Mouse (Mus musculus) embryo, embryonic 10.5 days (tissue): ENCODE measurements at regions not wholly inside any gene's neighbourhood (a gene's known extent, or its start where the extent isn't known, plus 50 kb on each side); places are given as distances from the start of the nearest gene placed in this dataset.
"Not testable (repeated sequence)": the region's sequence is repeated elsewhere in the genome, so short reads cannot be mapped to it uniquely, and the experiment has no call there.

Experiments
- DNase-seq: peaks from one replicate; pipeline ENCODE4 v3.0.0-alpha.2; 2015; ENCODE audit warnings: low spot score

- DNase-seq: peak; percentile 27
Measured at GRCm38 (mm10) chr14:104410730-104411129, 57.1 kb downstream of the Pou4f1 start.

- DNase-seq: peak; percentile 35
Measured at GRCm38 (mm10) chr14:104410292-104410691, 57.5 kb downstream of the Pou4f1 start.

DNA sequence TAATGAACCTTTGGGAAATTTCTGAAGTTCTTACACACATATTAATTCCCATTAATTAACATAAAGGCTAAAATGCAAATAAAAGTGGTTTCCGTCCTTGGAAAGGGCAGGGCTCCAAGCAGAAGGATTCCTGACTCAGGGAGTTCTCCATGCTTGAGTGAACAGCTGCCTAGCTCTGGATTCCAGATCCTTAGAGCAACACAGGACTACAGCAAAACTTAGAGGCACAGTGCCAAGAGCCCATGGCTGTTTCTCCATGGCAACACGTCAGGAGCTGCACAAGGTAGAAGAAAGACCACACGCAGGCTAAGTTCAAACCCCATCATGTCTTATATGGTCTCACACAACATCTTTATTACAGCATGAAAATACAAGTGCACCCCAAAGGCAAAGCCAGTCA is 61.7 kb downstream of the Pou4f1 start:
- no peak for DNase-seq

DNA sequence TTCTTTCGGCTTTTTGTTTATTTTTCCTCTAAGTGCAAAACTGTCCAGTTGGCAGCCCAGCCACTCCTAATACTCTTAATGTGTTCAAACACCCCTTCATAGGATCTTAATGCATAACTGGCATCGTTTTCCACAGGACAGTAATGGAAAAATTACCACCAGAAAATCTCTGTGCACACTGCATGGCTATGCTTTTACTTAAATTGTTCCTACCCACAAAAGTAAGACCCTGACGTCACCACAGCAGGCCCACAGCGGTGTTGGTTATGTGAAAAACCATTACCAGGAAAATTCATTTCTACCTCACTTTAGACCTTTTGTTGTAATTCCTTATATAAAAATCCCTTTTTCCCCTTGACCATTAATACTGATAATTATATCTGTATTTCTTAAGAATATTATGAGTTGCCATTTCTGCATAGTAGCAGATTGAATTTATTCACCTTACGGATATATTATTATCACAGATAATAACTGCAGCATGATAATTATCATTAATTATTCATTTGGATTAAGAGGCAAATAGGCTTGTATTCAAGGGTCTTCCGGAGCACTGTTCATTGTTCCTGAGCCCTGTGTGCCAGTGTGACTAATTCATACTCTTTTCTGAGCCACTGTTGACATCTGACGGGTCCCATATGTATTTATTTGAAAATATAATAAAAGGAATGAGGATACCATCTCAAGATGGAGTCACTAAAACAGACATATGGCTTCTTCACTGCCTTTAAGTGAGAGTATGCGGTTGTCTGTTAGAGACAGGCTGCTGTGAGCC is 78.3 kb downstream of the Pou4f1 start:
- DNase-seq: no peak

- DNase-seq: no peak
Measured at GRCm38 (mm10) chr14:104388879-104389278, 78.9 kb downstream of the Pou4f1 start.

- no peak for DNase-seq
Measured at GRCm38 (mm10) chr14:104380986-104381385, 86.8 kb downstream of the Pou4f1 start.

DNA sequence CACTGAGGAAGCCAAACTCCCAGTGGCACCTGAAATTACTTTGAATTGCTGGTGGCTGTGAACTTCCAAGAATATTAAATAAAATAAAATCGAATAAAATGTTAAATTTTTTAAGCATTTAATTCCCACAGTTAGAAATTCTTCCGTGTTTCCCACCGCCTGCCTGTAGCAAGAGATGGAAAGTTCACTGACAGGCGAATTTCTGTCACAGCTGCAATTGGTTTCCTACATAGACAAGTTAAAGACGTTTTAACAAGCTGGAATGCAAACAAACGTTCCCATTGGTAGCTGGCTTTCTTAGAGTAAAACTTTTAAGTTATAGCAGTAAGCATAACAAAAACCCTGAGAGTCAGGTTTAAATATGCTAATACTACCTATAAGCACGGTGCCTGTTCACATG is 95.0 kb downstream of the Pou4f1 start:
- DNase-seq: no peak

- DNase-seq: no peak
Measured at GRCm38 (mm10) chr14:104356636-104357035, 111.2 kb downstream of the Pou4f1 start.

GRCm38 (mm10) chr14:104336783-104337182 is 131.0 kb downstream of the Pou4f1 start:
- DNase-seq: not testable (repeated sequence)

DNA sequence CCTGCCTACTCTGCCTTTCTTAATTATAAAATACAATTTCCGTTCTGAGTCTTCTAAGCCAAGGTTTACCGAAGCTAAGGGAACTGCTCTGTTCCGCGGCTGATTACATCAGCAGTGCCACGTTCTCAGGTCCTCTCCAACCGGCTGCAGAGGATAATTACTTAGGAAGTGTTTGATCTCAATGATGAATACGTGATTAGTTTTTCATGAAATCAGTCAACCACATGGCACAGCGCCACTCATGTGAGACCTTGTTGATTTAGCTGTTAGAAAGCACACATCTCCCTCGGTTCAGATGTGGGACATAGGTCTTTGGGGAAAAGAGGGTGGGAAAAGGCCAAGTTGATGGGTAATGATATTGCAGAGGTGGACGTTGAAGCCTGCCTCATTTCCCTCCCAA is 141.7 kb downstream of the Pou4f1 start:
- DNase-seq: peak; percentile 7

DNA sequence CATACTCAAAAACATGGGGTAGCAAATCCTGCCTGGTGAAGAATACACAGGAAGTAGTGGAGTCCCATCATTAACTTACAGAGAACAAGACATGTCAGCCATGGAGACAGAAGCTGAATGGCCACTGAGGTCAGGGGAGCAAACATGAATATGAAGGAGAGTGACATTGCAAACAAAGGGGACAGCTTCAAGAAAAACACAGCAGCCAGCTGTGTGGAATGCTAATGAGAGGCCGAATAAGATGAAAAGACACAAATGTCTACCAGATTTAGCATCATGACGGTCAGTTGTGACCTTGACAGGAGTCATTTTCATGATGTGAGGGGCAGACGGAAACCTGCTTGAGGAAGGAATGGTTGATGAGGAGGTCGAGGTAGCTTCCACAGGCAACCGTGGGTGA is 167.7 kb downstream of the Pou4f1 start:
- DNase-seq: peak; percentile 15

- peak; percentile 30 for DNase-seq
Measured at GRCm38 (mm10) chr14:104298312-104298711, 169.5 kb downstream of the Pou4f1 start.

- peak; percentile 53 for DNase-seq
Measured at GRCm38 (mm10) chr14:104297316-104298311, 170.2 kb downstream of the Pou4f1 start.

DNA sequence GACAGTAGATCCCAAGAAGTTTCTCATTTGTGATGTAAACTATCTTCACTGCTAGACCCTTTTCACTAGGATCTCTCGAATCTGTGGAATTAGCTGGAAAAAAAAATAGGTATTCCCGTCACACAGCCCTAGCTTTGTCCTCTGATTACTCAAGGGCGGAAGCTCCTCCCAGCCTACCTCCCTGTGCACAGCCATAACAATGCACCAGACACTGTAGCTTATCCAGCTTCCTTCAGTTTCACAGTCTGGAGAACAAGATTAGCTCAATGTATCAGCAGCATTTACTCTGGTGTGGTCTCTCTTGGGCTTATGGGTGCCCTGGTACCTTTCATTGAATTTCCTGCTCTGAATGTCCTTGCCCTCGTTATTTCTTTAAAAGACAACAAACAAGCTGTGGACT is 174.0 kb downstream of the Pou4f1 start:
- no peak for DNase-seq

GRCm38 (mm10) chr14:104293147-104293546 is 174.7 kb downstream of the Pou4f1 start:
- no peak for DNase-seq

DNA sequence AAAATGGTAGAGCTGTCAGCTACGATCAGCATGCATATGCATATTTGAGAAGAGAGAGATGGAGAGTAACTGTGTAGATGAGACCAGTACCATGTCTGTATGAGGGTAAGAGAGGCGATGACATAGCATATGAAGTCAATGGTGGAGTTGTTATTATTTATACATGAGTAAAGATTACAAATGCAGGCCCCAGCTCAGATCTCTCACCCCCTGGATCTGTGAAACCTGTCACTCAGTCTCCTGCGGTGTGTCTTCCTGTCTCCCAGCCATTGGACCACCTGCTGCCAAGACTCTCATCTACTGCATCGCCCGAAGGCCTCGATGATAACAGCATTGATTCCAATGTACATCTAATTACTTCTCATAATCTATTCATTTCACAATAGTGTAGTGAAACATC is 187.4 kb downstream of the Pou4f1 start:
- DNase-seq: no peak

DNA sequence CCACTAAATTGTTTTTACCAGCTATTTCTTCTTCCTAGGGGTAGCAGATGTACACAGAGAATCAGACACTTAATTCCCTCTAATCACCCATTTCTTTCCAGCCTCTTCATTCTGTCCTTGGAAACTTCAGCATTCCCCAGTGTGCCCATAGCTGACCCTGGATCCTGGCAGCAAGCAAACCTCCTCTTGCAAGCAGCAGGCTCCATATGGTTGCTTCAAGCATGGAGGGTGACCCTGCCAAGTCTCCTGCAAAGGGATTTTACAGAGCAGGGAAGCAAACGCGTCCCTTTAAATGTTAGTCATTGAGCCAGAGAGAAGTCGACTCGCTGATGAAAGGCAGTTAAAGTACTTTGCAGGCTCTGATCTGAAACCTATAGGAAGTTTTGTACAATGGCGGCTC is 187.9 kb downstream of the Pou4f1 start:
- no peak for DNase-seq

- no peak for DNase-seq
Measured at GRCm38 (mm10) chr14:104274752-104275151, 193.0 kb downstream of the Pou4f1 start.

GRCm38 (mm10) chr14:104264919-104265764 is 202.7 kb downstream of the Pou4f1 start:
- no peak for DNase-seq

DNA sequence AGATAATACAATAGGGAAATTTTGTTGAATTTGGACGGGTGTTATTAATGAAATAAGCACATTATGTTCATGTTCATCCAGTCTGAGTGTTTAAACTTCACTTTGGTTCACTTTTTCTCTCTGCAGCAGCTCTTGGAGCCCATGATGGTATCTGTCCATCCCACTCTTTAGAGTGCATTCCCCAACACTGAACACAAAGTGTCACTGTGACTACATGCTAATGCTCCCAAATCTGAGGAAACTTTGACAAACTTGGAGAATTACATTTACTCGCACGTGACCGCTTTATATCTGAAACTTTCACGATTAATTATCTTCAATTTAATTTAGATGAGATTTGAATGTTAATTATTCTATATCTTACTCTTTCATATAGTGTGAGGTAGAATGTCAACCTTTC is 250.8 kb downstream of the Pou4f1 start:
- DNase-seq: no peak

- DNase-seq: no peak
Measured at GRCm38 (mm10) chr14:104210719-104211118, 257.1 kb downstream of the Pou4f1 start.

GRCm38 (mm10) chr14:104208855-104209254 is 258.9 kb downstream of the Pou4f1 start:
- DNase-seq: no peak
